Mouse (Mus musculus) layer of hippocampus, adult 9-10 months (tissue): ENCODE data around the gene Atp1a4.

Experiments used
- DNase-seq: peaks from one replicate; pipeline ENCODE4 v3.0.0; 2022; ENCODE audit warnings: low spot score

Atp1a4 gene

DNA sequence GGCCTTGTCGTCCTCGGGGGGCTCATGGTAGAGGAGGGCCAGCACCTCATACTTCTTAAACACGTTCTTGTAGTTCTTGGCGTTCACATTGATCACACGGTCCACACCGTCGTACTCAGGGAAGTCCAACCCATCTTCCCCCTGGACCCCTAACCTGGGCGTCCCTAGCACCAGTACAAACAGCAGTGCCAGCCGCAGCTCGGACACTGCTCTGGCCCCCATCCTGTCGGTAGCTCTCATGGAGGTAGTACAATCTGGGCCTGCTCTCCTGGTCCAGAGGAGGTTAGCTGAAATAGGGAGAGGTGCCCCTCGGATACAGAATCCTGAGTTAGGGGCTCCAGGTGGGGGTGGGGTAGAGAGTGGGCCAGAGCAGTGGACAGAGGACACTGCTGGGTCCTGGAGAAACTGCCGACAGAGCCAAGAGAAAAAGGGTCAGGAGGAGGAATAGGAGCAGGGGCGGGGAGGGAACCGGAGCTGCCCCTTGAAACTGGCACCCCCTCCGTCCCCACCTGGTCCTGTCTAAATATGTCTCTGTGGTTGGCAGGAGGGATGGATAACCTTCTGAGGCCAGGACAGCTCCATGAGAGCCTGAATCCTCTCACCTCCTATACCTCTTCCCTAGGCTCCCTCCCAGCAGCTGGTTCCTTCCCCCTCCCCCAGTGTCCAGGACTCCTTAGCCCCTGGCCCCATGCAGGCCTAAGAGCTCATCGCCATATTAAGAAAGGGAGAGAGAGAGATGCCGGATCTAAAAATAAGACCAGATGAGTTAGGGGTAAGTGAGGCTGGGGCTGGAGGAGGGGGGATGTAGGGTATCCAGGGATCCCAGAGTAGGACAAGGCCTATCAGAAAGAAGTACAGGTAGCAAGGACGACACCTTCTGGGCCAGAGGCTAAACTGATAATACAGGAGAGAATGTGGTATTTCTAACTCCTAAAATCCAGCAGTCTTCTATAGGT is 38.5 kb downstream of the Atp1a4 start, which contains the start of gene Casq1:
Gene Casq1, minus strand, starts transcription at position 418 of the 956 bp plus-strand sequence.
- DNase-seq, result no peak

DNA sequence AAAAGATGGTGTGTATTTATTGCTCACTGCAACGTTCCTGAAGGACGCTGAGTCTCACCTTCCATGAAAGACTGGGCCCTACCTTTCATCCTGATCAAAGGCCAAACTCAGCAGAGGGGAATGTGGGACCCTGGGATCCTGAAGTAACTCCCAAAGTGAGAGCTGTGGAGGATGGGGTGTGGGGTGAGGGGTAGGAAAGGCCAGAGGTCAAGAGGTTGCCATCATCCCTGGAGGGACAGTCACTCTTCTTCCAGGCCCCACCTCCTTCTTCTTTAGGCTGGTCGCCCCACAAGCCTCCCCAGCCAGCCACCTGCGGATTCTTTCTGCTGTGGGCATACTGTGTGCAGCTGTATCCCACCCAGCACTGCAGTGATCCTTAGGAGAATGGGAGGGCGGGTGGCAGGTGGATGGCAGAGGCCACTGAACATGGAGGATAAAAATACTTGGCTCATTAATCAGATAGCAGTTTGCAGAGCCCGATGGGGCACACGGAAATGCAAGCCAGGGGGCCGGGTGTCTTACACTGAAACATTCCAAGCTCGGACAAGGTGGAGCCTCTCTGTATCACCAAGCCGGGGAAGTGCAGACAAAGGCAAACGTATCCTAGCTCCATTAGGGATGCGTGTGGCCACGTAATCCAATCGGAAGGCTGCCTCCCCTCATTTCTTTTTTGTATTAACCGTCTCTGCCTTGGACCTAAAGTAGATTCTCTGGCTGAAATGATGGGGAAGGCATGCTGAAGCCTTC is 39.9 kb downstream of the Atp1a4 start:
- DNase-seq, result no peak

DNA sequence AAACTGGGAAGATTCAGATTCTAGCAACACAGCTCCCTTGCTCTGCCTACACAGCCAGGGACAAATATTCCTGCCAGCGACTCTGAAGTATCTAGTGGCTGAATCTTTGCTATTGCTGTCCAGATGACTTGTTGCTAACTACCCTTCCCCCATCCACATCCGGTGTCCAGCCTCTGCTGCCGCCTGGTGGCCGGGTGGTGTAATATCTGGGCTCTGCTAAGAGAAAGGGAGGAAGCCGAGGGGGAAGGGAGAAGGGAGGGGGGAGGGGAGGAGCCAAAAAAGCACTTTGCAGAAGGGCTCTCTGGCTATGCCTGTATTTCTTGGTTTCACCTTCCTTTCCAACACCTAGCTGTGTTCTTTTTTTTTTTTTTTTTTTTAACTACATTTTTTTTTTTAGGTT is 41.1 kb downstream of the Atp1a4 start:
- no peak for DNase-seq

DNA sequence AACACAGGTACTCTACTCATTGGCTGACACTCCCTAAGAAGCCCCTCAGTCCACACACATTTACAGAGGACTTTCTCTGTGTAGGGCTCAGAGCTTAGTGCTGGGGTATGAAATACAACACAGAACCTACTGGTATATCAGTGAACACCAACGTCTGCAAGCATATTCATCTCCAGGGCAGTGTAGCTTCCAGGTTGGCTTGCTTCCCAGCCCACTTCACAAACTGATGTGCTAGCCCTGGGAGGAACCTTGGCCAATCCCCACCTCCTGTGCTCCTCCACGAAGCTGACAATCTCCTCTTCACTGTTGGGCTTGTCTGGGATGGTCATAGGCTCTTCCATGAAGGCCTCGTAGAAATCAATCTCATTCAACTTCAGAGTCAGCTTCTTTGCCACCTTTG is 43.5 kb downstream of the Atp1a4 start:
- DNase-seq, result no peak

DNA sequence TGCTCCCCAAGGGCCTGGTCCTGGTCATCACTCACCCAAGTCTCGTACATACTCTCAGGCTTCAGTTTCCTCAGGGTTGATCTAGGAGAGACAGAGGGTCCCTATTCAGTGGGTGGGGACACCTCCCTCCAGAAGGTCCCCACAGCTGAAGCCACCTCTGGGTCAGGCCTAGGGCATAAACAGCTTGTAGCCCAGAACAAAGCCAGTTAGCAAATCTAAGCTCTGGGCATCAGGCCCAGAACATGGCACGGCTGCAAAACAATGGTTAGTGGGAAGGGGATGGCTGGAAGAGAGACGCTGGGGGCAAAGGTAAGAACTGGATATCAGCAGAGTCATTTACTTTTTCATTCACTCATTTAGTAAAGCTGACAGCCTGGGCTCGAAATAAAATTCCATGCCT is 44.4 kb downstream of the Atp1a4 start:
- DNase-seq, result no peak

DNA sequence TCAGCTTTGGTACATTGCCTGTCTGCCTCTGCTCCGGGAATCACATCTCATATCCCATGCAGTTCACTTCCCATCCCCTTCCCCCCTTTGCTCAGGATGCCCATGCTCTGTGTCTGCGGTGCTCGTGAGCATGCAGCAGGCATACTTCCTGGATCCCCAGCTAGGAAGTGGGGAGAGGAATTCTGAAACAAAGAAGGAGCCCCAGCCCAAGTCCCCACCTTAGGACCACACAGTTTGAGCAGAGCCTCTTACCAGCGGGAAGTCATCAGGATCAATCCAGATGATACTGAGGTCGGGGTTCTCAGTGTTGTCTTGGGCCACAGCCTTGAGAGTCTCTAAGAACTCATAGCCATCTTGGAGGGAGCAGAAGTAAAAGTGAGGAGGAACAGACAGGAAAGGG is 45.4 kb downstream of the Atp1a4 start:
- DNase-seq, result no peak

DNA sequence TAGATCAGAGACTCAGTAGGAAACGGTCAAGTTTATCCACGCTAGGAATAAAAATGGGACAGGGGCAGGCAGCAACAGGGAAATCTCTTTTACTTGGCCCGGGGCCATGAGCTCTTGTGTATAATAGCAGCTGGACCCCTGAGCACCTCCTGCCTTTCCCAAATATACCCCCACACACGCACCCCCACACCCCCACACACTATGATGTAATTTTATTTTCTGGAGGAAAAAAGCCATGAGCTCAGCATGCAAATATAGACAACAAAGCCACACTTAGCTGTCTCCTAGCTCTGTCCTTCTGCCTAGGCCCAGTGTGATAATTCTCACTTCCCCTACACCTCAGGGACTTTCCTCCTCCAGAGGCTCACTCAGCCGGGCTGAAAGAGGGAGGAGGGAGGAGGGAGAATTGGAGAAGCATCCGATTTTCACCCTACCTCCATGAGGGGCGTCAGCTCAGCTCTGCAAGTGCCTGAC is 51.1 kb downstream of the Atp1a4 start:
- peak; percentile 57 for DNase-seq

DNA sequence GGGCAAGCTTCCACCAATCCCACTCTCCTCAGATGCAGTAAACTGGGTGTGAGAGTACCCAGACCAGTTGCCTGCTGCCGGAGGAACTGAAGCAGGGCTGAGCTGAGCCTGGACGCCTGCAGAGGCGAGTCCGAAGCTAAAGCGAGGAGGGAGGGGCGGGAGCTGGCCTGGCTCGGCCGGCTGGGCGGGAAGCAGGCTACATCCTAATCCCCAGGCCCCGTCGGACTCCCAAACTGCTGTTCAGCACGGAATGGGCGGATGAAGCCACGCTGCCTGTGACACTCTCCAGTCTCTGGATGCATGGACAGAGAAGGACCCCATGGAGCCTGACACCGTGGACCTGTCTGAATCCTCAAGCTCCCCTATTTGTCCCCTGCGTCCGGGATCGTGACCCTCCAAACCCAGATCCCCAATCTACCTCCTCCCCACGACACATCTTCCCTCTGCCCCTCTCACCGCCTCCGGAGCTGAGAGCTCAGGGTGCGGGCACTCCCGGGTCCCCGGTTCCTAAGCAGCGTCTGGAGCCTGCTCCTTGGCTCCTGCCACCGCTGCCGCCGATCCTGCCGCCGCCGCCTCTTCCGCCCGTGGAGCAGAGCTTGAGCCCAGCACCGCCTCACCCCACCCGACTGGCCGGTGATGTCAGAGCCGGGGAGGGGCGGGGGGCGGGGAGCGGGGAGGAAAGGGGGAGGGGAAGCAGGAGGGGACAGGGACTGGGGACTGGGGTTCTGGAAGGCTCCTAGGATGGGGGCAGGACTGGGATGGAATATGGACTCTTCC is 51.9 kb downstream of the Atp1a4 start, which contains the start of gene Pea15a:
Gene Pea15a, minus strand, starts transcription at position 664 of the 777 bp plus-strand sequence.
- no peak for DNase-seq

DNA sequence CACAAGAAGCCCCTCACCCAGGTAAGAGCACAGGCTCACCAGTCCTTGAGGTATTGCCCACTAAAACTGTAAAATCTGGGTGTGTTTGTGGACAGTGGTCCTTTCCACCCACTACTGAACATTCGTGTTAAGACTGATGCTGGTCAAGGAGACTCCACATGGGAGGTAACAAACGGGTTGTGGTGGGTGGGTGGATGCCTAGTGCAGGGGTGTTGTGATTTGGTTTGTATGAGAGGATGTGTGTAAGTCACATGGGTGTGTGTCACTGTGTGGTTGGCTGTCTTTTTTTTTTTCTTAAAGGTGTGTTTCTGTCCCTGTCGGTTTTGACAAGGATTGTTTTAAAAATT is 52.5 kb downstream of the Atp1a4 start:
- no peak for DNase-seq

DNA sequence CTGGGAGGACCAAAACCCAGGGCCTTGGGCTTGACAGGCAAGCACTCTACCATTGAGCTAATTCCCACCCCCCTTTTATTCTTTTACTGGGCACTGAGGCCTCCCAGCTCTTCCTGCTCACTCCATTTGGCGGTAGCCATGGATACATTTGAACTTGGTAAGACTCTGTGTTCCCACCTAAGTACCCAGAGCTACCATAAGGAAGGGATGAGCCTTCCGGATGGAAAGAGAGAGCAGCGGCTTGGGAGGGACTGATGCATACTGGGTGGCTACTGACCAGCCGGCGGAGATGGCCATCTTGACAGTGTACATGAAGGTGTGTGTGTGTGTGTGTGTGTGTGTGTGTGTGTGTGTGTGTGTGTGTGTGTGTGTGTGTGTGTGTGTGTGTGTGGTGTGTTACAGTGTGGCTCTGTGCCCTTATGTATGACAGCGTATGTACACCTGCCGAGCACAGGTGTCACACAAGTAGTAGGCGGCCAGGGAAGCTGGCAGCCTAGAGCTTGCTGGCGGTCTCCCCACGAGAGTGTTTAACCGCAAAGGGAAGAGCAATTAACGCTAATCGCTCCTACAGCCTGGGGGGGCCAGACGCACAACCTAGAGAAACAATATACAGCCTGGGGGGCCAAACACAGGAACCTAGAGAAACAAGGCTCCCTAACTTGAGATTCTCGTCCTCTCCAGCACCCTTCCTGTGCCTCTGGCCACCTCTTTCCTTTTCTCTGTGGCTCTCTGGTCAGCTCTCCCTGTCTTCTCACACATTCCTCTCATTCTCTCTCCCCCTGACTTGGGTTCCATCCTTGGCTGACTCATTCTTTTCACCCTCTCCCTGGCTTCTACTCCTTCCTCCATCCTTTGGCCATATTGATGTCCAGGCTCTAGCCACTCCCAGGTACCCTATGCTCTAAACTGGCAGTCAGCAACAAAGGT is 53.1 kb downstream of the Atp1a4 start:
- DNase-seq, result no peak

DNA sequence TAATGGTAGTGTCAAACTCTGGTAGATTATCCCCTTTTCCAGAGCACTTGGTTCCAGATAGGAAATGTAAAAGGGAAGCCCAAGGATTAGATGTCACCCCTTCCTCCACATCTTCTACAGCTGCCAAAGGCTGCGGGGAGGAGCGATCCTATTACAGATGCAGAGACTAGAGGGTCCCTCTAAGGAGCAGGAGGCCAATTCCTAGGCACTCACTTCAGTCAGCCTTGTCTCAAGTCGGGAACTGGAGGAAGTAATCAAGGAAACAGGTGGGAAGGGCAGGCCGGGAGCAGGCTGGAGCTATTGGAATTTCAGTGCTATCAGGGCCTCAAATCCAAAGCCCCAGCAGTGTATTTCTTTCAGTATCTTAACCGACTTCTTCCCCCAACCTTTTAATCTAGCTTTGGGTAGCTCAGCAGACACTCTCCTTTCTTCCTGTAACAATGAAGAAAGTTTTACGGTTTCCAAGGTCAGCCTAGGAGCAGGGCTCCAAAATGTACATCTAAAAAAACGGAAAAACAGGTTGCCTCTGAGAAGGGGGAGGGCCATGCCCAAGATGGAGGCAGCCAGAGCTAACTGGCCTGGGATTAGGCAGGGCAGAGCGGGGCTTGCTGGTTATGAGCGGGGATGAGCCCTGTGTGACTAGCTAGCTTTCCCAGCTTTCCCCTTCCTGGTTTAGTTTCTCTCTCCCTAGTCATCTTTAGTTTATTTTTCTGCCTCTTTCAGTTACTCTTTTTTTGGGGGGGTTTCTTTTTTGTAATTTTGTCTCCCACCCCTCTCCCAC is 54.0 kb downstream of the Atp1a4 start:
- no peak for DNase-seq

DNA sequence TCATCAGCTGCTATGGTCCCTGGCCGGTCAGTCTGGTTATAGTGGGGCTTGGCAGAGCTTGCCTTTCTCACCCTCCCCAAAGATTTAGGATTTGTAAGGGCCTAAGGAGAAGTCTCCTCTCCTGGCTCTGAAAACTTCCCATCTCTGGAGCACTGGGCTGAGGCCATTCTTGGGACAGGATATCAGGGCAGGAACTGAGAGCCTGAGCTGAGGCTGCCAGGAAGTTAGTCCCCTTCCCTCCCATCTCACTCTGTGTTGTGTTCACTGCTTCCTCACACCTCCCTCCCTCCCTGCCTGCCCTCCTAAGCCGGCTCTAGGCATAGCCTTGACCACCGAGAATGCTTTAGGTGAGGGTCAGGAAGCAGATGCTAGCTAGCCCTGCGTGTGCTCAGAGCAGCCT is 54.6 kb downstream of the Atp1a4 start:
- DNase-seq, result no peak

DNA sequence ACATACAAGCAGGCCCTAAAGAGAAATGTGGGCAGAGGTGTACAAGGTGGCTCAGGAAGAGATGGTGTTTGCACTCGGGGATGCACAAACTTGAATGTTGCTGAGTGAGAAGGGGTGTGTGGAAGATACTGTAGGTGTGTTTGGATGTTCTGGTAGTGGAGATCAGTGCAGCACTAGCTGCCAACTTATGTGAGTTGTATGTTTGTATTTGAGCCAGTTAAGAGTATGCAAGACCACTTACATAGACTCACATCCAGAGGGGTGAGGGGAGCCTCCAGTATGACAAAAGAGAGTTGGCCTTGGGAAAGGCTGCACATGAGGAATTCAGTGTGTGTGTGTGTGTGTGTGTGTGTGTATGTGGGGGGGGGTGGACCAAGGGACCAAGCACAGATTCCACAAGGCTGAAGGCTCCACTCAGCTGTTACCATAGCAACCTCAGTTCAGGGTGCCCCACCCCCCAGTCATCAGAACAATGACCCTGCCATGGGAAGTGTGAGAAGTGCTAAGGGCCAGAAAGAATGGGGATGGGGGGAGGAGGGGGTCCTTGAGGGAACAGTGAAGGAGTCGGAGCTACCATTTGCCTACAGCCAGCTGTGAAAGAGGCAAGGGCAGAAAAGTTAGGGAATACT is 55.2 kb downstream of the Atp1a4 start:
- no peak for DNase-seq

DNA sequence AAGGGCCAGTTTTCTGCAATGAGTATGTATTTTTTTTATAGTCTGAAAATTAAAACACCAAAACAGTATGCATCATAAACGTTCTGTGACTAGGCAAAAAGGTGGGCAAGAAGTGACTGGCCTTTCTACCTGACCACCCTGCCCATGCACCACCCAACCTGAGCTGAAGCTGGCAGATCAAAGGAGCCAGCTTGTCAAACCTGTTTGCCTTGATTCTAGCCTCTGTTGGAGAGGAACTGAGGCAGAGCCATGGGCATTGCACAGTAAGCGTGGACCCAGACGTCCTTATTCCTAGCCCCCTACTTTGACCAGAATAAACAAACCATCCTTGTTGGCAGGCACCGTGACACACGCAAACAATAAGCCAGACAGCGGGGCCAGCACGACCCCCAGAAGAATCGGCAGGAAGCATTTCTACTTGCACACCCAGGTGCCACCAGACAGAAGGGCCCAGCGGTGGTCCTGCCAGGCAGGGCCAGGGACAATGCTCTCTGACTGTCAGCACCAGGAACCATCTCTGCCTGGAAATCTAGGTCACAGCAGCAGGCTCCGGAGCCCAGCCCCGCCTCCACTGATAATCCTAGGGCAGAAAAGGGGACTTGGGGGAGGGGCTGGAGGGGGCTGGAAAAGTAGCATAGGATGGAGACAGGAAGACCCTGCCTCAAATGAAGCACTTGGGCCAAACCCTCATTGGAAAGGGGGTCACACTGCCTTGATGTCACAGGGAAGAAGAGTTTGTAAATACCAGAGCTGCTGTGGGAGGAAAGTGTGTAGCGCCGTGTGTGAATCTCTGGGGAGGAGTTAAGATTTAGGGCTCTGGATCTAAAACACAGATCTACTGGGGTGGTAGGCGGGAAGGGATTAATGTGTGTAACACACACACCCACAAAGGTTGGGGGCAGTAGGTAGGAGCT is 56.0 kb downstream of the Atp1a4 start:
- DNase-seq, result no peak

DNA sequence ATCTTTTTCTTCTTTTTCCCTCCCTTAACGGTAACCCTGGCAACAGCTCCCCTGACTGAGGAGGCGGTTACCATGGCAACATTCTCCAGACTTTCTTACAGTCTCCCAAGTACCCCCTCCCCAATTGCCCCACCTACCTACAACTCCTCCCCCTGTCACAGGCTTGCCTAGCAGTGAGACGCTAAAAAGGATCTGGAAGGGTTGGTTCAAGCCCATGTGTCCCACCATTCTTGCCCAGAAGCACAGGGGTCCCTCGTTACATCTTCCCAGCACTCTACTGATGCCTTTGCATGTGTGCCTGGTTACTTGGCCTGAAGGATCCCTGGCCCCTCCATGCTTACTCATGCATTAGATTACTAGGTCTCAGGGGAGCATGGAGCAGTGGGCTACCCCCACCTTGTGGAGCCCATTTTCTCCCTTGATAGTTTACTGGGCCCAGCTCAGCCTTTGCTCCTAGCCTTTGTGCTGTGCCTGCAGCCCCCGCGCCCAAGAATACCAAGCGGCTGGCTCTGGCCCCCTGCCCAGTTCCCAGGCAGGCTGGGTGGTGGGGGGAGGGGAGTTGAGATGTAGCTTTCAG is 57.3 kb downstream of the Atp1a4 start:
- DNase-seq, result no peak

DNA sequence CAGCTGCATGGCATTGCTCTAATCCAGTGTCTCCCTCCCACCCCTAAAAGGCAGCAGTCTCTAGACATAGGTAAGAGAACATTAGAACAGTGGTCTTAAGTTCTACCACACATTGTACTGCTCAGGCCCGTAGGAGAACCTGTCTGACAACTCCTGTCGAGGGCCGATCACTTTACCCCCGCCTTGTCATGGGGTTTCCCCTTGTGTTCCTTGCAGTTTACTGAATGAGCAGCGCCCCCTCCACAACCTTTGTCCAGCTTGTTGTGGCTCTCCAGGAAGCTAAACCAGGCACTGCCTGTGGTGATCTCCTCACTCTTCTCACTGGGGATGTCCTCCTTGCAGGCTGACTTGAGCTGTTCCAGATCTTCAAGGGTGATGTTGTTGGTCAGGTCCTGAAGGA is 58.1 kb downstream of the Atp1a4 start:
- DNase-seq, result no peak

DNA sequence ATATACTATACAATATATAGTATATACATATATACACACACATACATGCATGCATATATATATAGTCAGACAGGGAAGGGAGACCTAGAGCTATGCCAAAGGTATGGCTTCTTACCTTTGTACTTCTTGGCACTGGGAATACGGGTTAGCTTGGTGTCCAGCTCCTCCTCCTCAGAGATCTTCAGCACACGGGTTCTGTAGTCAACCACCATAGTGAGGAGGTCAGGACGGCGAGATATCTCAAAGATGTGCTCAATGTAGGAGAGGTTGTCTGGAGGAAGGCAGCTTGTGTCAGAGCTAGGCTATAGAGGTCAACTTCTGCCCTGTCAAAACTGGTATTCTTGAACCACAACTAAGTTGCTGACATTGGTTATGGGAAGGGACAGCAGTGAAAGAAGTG is 59.2 kb downstream of the Atp1a4 start:
- no peak for DNase-seq

DNA sequence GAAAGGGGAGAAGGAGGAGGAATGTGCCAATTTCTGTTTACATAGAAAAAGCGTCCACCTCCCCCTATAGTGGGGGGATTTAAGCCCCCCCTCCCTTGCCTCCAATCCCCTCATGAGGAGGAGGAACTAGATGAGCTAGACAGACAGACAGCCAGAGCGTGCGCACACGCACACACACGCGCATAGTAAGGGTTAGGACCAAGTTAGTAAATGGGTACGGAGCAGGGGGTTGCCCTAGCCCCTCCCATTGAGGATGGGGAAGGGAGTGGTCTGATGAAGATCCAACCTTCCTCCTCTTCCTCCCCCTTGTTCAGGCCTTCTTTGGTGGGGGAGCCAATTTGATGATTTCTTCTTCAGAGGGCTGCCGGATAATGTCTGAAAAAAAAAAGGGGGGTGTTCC is 59.9 kb downstream of the Atp1a4 start:
- no peak for DNase-seq
